Mouse (Mus musculus): Measurements from ENCODE around the gene Zscan20.

Gene Zscan20
- long read RNA-seq, experiment 1 = 0 reads
- long read RNA-seq, experiment 2, full-length matches to known transcripts = 1 of 3 reads
- long read RNA-seq, experiment 2, partial matches to known transcripts = 0 of 3 reads
- long read RNA-seq, experiment 2, other reads (novel, unspliced or antisense) = 2 of 3 reads

- intact Hi-C loops (cut with DNase I) = loop anchor here (5.0 to 10.0 kb wide), 2 partner anchors 97 to 165 kb away; no protein-coding TSS in a partner anchor
Observed at GRCm38 (mm10) chr4:128609925-128610402, at the start of gene Zscan20. Gene Zscan20 (minus strand): TSS chr4:128610098.

GRCm38 (mm10) chr4:128655446-128655845 lies 45.5 kb upstream of the Zscan20 start:
- intact Hi-C loops (cut with DNase I) = no loop called here

GRCm38 (mm10) chr4:128654505-128655381 lies 44.8 kb upstream of the Zscan20 start, which contains the start of gene Phc2:
Gene Phc2 (plus strand): TSS chr4:128654702.
- intact Hi-C loops (cut with DNase I) = loop anchor here (5.0 kb wide), 2 partner anchors 37 to 43 kb away; partner anchors contain the start of gene Tlr12

- intact Hi-C loops (cut with DNase I) = loop anchor here (5.0 kb wide), 2 partner anchors 35 to 45 kb away; partner anchors contain the start of gene Tlr12
Observed at GRCm38 (mm10) chr4:128652584-128653298, 42.8 kb upstream of the Zscan20 start.

- intact Hi-C loops (cut with DNase I) = loop anchor here (5.0 kb wide), 2 partner anchors 34 to 46 kb away; partner anchors contain the start of gene Tlr12
Observed at GRCm38 (mm10) chr4:128651530-128651929, 41.6 kb upstream of the Zscan20 start.

GRCm38 (mm10) chr4:128648567-128649255 lies 38.8 kb upstream of the Zscan20 start:
- intact Hi-C loops (cut with DNase I) = no loop called here

- intact Hi-C loops (cut with DNase I) = no loop called here
Observed at GRCm38 (mm10) chr4:128646762-128647161, 36.9 kb upstream of the Zscan20 start.

- intact Hi-C loops (cut with DNase I) = no loop called here
Observed at GRCm38 (mm10) chr4:128645896-128646295, 36.0 kb upstream of the Zscan20 start.

GRCm38 (mm10) chr4:128641766-128642717 lies 32.1 kb upstream of the Zscan20 start:
- intact Hi-C loops (cut with DNase I) = no loop called here

- intact Hi-C loops (cut with DNase I) = no loop called here
Observed at GRCm38 (mm10) chr4:128638265-128638923, 28.5 kb upstream of the Zscan20 start.

GRCm38 (mm10) chr4:128637250-128637649 lies 27.4 kb upstream of the Zscan20 start:
- intact Hi-C loops (cut with DNase I) = no loop called here

- intact Hi-C loops (cut with DNase I) = no loop called here
Observed at GRCm38 (mm10) chr4:128635894-128636585, 26.1 kb upstream of the Zscan20 start.

GRCm38 (mm10) chr4:128635451-128635850 lies 25.6 kb upstream of the Zscan20 start:
- intact Hi-C loops (cut with DNase I) = no loop called here

GRCm38 (mm10) chr4:128621109-128621508 lies 11.2 kb upstream of the Zscan20 start:
- intact Hi-C loops (cut with DNase I) = no loop called here

- intact Hi-C loops (cut with DNase I) = no loop called here
Observed at GRCm38 (mm10) chr4:128620572-128620971, 10.7 kb upstream of the Zscan20 start.

- intact Hi-C loops (cut with DNase I) = loop anchor here (5.0 to 10.0 kb wide), 3 partner anchors 33 to 238 kb away; partner anchors contain the start of gene Phc2
Observed at GRCm38 (mm10) chr4:128618963-128619362, 9.1 kb upstream of the Zscan20 start.

GRCm38 (mm10) chr4:128618246-128618911 lies 8.5 kb upstream of the Zscan20 start, which contains the start of gene Tlr12:
Gene Tlr12 (minus strand): TSS chr4:128618619.
- intact Hi-C loops (cut with DNase I) = loop anchor here (5.0 to 10.0 kb wide), 3 partner anchors 34 to 239 kb away; partner anchors contain the start of gene Phc2

All from adrenal gland (tissue).